Mouse (Mus musculus) G1E (cell line): ENCODE results near the gene Pex14.

Experiments used
- CTCF ChIP-seq: IDR thresholded peaks from 2 replicates; pipeline ENCODE4 v1.5.1; 2012; ENCODE audit warnings: low read depth, low read length, inconsistent platforms, mixed read lengths
- GATA1 ChIP-seq: IDR thresholded peaks from 2 replicates; pipeline ENCODE4 v1.6.1; 2012; ENCODE audit warnings: borderline replicate concordance, low read length, inconsistent platforms, mixed read lengths
- POLR2AphosphoS5 ChIP-seq: IDR thresholded peaks from 2 replicates; pipeline ENCODE4 v1.6.1; 2012; ENCODE audit warnings: low read depth, low read length, inconsistent platforms; ENCODE audit not compliant: insufficient replicate concordance
- TAL1 ChIP-seq: conservative IDR thresholded peaks from 2 replicates; pipeline ENCODE4 v1.6.1; 2012; ENCODE audit warnings: low read depth, low read length, inconsistent platforms, mixed read lengths

DNA sequence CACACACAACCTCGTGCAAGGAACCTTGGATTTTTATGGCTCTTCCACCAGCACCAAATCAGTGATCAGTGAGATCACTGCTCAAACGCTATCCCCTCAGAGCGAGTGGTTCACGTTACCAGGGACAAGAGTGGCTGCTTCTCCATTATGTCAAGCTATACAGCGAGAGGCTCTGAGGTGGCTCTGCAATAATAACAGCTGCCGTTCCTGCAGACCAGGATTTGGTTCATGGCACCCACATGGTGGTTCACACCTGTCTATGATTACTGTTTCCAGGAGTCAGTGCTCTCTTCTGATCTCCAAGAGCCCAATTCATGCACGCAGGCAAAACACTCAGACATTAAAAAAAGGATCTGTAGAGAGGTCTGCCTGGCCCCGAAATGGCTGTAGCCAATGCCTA is 38.8 kb upstream of the Pex14 start:
- no peak for TF ChIP-seq CTCF
- no peak for TF ChIP-seq GATA1
- TF ChIP-seq POLR2AphosphoS5 = no peak
- TF ChIP-seq TAL1 = no peak
